Mouse (Mus musculus) kidney, postnatal 14 days (tissue): Measurements from ENCODE around the gene Tmem256.

Source experiments
- DNase-seq: peaks from one replicate; pipeline ENCODE4 v3.0.0; 2022; ENCODE audit warnings: mixed read lengths

Gene Tmem256

GRCm38 (mm10) chr11:69886907-69887635, 48.8 kb downstream of the Tmem256 start:
- peak; percentile 53 for DNase-seq
